Mouse (Mus musculus): ENCODE results near the gene Gm13757.
"Not testable (repeated sequence)": the region's sequence is repeated elsewhere in the genome, so short reads cannot be mapped to it uniquely, and the experiment has no call there.

Gene Gm13757

DNA sequence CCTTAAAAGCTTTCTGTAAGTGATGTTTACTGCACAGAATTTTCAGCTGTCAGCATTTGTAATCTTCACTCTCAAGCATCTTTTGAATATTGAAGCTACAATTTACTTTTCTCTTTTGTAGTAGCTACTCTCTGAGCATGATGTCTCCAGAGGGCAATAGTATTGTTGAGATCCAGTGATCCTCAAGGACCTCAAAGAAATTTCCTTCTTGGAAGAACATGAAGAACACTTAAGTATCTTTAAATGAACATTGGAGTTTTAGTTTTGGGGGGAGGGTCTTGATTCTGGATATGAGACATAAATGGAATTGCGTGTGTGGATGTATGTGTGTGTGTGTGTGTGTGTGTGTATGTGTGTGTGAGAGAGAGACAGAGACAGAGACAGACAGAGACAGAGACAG is at the start of gene Gm13757:
Gm13757 (minus strand) TSS at position 101 of the 400 bp plus-strand sequence.
- DNase-seq: no peak

GRCm38 (mm10) chr2:88493020-88493419 is 44.1 kb upstream of the Gm13757 start, which contains the start of gene Olfr1185-ps1:
Gene Olfr1185-ps1, plus strand, starts transcription at chr2:88493320.
- no peak for DNase-seq

- DNase-seq: no peak
These were observed 34.4 kb upstream of the Gm13757 start, which contains the start of gene Olfr1184 for GRCm38 (mm10) chr2:88483298-88483697. Gene Olfr1184, plus strand, starts transcription at chr2:88483598.

DNA sequence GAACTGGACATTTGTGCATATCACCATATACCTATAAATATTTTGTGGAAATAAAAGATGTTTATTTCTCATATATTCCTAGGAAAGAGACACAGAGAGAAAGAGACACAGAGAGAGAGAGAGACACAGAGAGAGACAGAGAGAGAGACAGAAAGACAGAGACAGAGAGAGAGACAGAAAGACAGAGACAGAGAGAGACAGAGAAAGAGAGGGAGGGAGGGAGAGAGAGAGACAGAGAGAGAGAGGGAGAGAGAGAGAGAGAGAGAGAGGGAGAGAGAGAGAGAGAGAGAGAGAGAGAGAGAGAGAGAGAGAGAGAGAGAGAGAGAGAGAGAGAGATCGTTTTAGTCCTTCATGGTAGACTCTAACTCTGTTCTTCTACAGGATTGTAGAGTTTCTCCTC is 5.6 kb upstream of the Gm13757 start, which contains the start of gene Olfr1183:
Olfr1183 (plus strand) TSS at position 301 of the 400 bp plus-strand sequence.
- not testable (repeated sequence) for DNase-seq

DNA sequence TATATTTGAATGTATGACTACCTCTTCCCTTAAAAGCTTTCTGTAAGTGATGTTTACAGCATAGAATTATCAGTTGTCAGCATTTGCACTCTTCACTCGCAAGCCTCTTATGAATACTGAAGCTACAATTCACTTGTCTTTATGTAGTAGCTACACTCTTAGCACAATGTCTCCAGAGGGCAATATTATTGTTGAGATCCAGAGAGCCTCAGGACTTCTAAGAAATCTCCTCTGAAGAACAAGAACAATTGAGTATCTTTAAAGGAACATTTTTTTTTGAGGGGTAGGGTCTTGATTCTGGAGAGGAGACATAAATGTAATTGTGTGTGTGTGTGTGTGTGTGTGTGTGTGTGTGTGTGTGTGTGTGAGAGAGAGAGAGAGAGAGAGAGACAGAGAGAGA is 22.9 kb downstream of the Gm13757 start, which contains the start of gene Olfr1181:
Olfr1181 (minus strand) TSS at position 101 of the 400 bp plus-strand sequence.
- DNase-seq: no peak

GRCm38 (mm10) chr2:88419051-88419450 is 29.9 kb downstream of the Gm13757 start, which contains the start of gene Olfr1180:
Gene Olfr1180, minus strand, starts transcription at chr2:88419151.
- no peak for DNase-seq

- no peak for DNase-seq
These were observed 42.6 kb downstream of the Gm13757 start, which contains the start of gene Olfr1179 for GRCm38 (mm10) chr2:88406353-88406752. Gene Olfr1179, minus strand, starts transcription at chr2:88406453.
